Mouse (Mus musculus) megakaryocyte, embryonic 14.5 days (primary cell): ENCODE results near the gene Gm973.

Source experiments
- FLI1 ChIP-seq: IDR thresholded peaks from 2 replicates; pipeline ENCODE4 v1.6.1; 2012; ENCODE audit warnings: low read length, inconsistent platforms, mixed read lengths
- GATA1 ChIP-seq: IDR thresholded peaks from 3 replicates; pipeline ENCODE4 v1.6.1; 2012; ENCODE audit warnings: mixed read lengths, low read length, inconsistent platforms, borderline replicate concordance

DNA sequence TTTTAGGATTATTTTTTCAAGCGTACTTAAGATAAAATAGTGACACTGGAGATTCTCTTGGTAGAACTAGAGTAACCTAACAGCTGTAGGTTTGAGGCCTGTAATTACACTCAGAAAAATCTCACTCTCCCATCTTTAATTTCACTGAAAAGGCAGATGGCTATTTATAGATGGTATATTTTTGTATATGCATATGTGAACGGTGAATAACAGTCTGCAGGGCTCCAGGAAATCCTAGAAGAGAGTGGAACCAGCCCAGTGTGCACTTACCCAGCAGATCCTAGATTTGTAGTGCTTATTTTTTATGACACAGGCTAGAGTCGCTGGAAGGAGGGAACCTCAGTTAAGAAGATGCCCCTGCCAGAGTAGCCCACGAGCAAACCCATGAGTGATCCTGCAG is 27.1 kb upstream of the Gm973 start:
- TF ChIP-seq GATA1 (no peak), FLI1 (no peak)
